Mouse (Mus musculus) forebrain, embryonic 10.5 days (tissue): ENCODE measurements at regions not wholly inside any gene's neighbourhood (a gene's known extent, or its start where the extent isn't known, plus 50 kb on each side); places are given as distances from the start of the nearest gene placed in this dataset.
A peak's percentile ranks its signal among the peaks of the same experiment; 100 is the strongest.

ENCODE experiments used
- DNase-seq: peaks from one replicate; pipeline ENCODE4 v3.0.0-alpha.2; 2017; ENCODE audit warnings: low spot score; ENCODE audit errors: extremely low spot score
- H3K27ac ChIP-seq: fragments of 300-500 bp; sonication (generic); 2 replicates; pipeline ENCODE4 v1.5.1; 2016; ENCODE audit warnings: mild to moderate bottlenecking
- H3K27me3 ChIP-seq: fragments of 300-500 bp; sonication (generic); 2 replicates; pipeline ENCODE4 v1.6.1; 2016; ENCODE audit warnings: mild to moderate bottlenecking; ENCODE audit not compliant: poor library complexity, severe bottlenecking
- H3K36me3 ChIP-seq: fragments of 300-500 bp; sonication (generic); replicated peaks from 2 replicates; pipeline ENCODE4 v1.6.1; 2016; ENCODE audit warnings: mild to moderate bottlenecking, moderate library complexity
- H3K4me1 ChIP-seq: fragments of 300-500 bp; sonication (generic); 2 replicates; pipeline ENCODE4 v1.6.1; 2016
- H3K4me3 ChIP-seq: fragments of 300-500 bp; sonication (generic); 2 replicates; pipeline ENCODE4 v1.5.1; 2016; ENCODE audit warnings: mild to moderate bottlenecking, moderate library complexity
- H3K9me3 ChIP-seq: fragments of 300-500 bp; sonication (generic); 2 replicates; pipeline ENCODE4 v1.6.1; 2016; ENCODE audit warnings: mild to moderate bottlenecking, moderate library complexity
- WGBS: fragments of 180-500 bp; shearing (Covaris S2); methylation state at CpG from one replicate; pipeline ENCODE4 v1.1.7; 2016; 5-methylcytosine and 5-hydroxymethylcytosine counted together

- H3K4me3 ChIP-seq, result no peak overlapping the region
- H3K27me3 ChIP-seq, result peaks cover 13% of the 10 kb centered on the region; the same call in 1 of the 2 replicates
- DNase-seq, result no peak
- H3K36me3 ChIP-seq, result no peaks in the 10 kb centered on the region
- peaks cover 37% of the 10 kb centered on the region for H3K4me1 ChIP-seq
- no peak overlapping the region for H3K27ac ChIP-seq
- H3K9me3 ChIP-seq, result no peaks in the 10 kb centered on the region
- 83% methylated on average over 8 of the region's 8 CpGs for WGBS
Measured at GRCm38 (mm10) chr14:79849617-79850435, 78.7 kb upstream of the Pcdh8 start.

- H3K9me3 ChIP-seq, result no peaks in the 10 kb centered on the region
- no peaks in the 10 kb centered on the region for H3K36me3 ChIP-seq
- no peak overlapping the region for H3K4me3 ChIP-seq
- H3K4me1 ChIP-seq, result peaks cover 41% of the 10 kb centered on the region
- 89% methylated on average over 4 of the region's 4 CpGs for WGBS
- H3K27me3 ChIP-seq, result peaks cover 19% of the 10 kb centered on the region; the same call in 1 of the 2 replicates
- H3K27ac ChIP-seq, result no peak overlapping the region
- no peak for DNase-seq
Measured at GRCm38 (mm10) chr14:79848116-79848515, 77.0 kb upstream of the Pcdh8 start.

GRCm38 (mm10) chr14:79844306-79844705, 73.2 kb upstream of the Pcdh8 start:
- no peak for DNase-seq
- H3K27ac ChIP-seq, result no peak overlapping the region
- H3K36me3 ChIP-seq, result no peaks in the 10 kb centered on the region
- H3K9me3 ChIP-seq, result no peaks in the 10 kb centered on the region
- H3K4me3 ChIP-seq, result no peak overlapping the region
- WGBS, result 82% methylated on average over 5 of the region's 5 CpGs
- peaks cover 37% of the 10 kb centered on the region for H3K27me3 ChIP-seq
- H3K4me1 ChIP-seq, result peaks cover 19% of the 10 kb centered on the region

GRCm38 (mm10) chr14:79843135-79843550, 72.0 kb upstream of the Pcdh8 start:
- Histone ChIP-seq H3K27me3 (peaks cover 37% of the 10 kb centered on the region), H3K4me1 (peaks cover 22% of the 10 kb centered on the region), H3K27ac (peak overlapping the region; percentile 60; the same call in 1 of the 2 replicates), H3K36me3 (no peaks in the 10 kb centered on the region), H3K4me3 (peak overlapping the region; percentile 18), H3K9me3 (no peaks in the 10 kb centered on the region)
- WGBS, result 13% methylated on average over 13 of the region's 13 CpGs
- peak; percentile 48 for DNase-seq

DNA sequence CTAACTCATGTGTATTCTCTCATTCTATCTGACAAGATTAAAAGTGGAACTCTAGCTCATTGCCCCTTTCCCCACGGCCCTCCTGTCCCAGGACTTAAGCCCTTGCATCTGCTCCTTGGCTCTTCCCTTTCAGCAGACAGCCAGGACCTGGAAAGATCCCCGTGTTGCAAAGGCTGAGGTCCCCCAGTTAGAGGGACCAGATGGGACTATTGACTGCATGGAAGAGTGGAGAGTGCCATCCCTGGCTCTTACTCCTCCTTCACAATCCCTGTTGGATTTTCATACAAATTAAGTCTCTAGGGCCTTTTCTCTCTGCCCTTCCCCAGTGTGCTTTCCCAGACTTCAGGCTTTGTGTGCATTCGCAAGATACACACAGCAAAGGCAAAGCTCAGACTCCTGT, 71.6 kb upstream of the Pcdh8 start:
- 26% methylated on average over 3 of the region's 3 CpGs for WGBS
- H3K27ac ChIP-seq, result peak overlapping the region; percentile 60; the same call in 1 of the 2 replicates
- H3K4me1 ChIP-seq, result peaks cover 22% of the 10 kb centered on the region
- DNase-seq, result no peak
- no peaks in the 10 kb centered on the region for H3K36me3 ChIP-seq
- H3K9me3 ChIP-seq, result no peaks in the 10 kb centered on the region
- peak overlapping the region; percentile 18 for H3K4me3 ChIP-seq
- H3K27me3 ChIP-seq, result peaks cover 37% of the 10 kb centered on the region

DNA sequence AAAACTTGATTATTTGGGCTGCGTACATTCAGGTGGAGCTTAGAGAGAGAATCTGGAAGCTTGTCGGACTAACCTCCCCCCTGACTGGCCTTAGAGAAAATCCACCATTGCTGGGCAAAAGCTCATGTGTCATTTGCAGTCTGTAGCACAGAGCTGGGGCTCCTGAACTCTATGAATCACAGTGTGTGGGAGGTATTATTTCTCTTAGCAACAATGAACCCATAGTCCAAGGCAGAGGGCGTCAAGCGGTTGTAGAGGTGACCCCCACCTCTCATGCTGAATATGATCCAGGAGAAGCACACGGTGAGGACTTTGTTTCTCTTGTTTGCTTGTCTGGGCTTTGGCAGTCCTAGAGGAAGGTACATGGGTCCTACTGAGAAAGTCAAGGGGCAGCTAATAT, 66.0 kb upstream of the Pcdh8 start:
- Histone ChIP-seq H3K27ac (no peak overlapping the region), H3K4me1 (peaks cover 18% of the 10 kb centered on the region), H3K36me3 (no peaks in the 10 kb centered on the region), H3K4me3 (no peak overlapping the region), H3K9me3 (no peaks in the 10 kb centered on the region; the same call in 1 of the 2 replicates), H3K27me3 (peaks cover 11% of the 10 kb centered on the region)
- WGBS, result 74% methylated on average over 5 of the region's 5 CpGs
- DNase-seq, result no peak

GRCm38 (mm10) chr14:79836186-79836585, 65.1 kb upstream of the Pcdh8 start:
- DNase-seq, result no peak
- H3K9me3 ChIP-seq, result no peaks in the 10 kb centered on the region; the same call in 1 of the 2 replicates
- WGBS, result 92% methylated on average over 5 of the region's 6 CpGs
- H3K4me1 ChIP-seq, result peaks cover 18% of the 10 kb centered on the region
- no peak overlapping the region for H3K4me3 ChIP-seq
- H3K27me3 ChIP-seq, result peaks cover 2% of the 10 kb centered on the region; the same call in 1 of the 2 replicates
- no peaks in the 10 kb centered on the region for H3K36me3 ChIP-seq
- H3K27ac ChIP-seq, result no peak overlapping the region

DNA sequence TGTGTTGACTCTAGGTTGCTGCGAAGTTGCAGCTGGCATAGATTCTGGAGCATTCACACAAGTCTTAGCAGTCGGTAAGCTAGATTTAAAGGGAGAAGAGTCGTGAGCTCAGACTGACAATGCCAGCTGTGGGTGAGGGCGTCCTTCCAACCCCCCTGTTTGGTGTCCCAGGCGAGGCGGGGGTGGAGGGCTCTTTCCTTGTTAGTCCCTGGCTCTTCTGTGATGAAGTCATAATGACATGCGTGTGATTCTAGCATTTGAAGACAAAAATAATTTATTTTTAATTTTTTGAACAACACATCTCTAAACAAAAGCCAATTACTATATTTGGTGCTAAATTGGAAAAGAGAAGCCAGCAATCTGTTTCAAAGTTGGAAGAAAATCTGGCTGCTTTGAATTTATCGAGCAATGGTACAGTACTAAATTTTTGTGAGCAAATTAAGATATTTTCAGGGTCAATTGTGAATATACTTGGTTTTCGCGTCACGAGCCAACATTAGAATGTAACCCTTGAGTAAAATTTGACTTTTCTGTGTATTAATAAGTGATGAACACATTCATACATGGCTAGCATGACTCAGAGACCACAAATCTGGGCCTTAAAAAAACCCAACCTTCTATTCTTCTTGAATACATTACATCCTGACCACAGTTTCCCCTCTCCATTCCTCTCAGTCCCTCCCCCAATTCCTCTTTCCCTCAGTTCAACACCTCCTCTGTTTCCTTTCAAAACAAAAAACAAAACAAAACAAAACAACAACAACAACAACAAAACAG, 53.7 kb upstream of the Pcdh8 start:
- Histone ChIP-seq H3K4me1 (peaks cover 22% of the 10 kb centered on the region), H3K9me3 (no peaks in the 10 kb centered on the region), H3K36me3 (no peaks in the 10 kb centered on the region), H3K27ac (no peak overlapping the region), H3K27me3 (no peaks in the 10 kb centered on the region), H3K4me3 (no peak overlapping the region)
- WGBS, result 93% methylated on average over 11 of the region's 11 CpGs
- DNase-seq, result no peak

- WGBS, result 72% methylated on average over 16 of the region's 16 CpGs
- no peak for DNase-seq
- Histone ChIP-seq H3K27ac (no peak overlapping the region), H3K4me3 (no peak overlapping the region), H3K36me3 (no peaks in the 10 kb centered on the region), H3K9me3 (no peaks in the 10 kb centered on the region), H3K4me1 (peaks cover 22% of the 10 kb centered on the region), H3K27me3 (no peaks in the 10 kb centered on the region)
Measured at GRCm38 (mm10) chr14:79822453-79823117, 51.5 kb upstream of the Pcdh8 start.

GRCm38 (mm10) chr14:79822011-79822435, 50.9 kb upstream of the Pcdh8 start:
- Histone ChIP-seq H3K4me3 (no peak overlapping the region), H3K27me3 (no peaks in the 10 kb centered on the region), H3K9me3 (no peaks in the 10 kb centered on the region), H3K4me1 (peaks cover 22% of the 10 kb centered on the region), H3K27ac (no peak overlapping the region), H3K36me3 (no peaks in the 10 kb centered on the region)
- 85% methylated on average over 5 of the region's 5 CpGs for WGBS
- no peak for DNase-seq

DNA sequence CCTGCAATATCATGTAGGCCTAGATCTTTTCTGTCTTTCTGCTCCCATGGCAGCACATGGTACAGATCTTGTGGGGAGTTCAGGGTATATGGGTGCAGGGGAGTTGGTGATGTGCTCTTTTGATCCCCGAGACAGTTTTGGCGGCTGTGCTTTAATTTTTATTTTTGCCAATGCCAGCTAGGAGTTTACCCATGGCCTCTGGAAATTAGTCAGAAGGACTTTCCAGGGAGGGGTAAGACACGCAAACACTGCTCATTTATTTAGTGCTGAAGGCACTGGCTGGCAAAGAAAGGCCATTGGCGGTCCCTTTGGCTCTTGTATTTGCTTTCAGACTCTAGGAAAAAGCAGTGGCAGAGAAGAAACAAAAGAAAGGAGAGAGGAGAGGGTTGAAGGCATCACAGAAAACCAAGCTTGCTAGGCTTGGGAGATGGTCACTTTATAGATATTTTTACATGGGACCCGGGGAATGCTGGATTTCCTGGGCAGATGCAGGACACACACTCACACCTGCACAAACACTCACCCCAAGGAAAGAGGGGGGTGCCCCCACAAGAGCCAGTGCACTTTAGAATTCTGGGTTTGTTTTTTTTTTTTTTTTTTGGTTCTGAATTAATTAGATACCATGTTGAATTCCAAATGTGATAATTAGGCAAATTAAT, 50.4 kb upstream of the Pcdh8 start:
- peaks cover 22% of the 10 kb centered on the region for H3K4me1 ChIP-seq
- no peak for DNase-seq
- no peaks in the 10 kb centered on the region for H3K9me3 ChIP-seq
- H3K36me3 ChIP-seq, result no peaks in the 10 kb centered on the region
- no peak overlapping the region for H3K4me3 ChIP-seq
- WGBS, result 78% methylated on average over 5 of the region's 5 CpGs
- no peak overlapping the region for H3K27ac ChIP-seq
- H3K27me3 ChIP-seq, result no peaks in the 10 kb centered on the region
